Mouse (Mus musculus): ENCODE data around the gene Golga5.

Gene Golga5

DNA sequence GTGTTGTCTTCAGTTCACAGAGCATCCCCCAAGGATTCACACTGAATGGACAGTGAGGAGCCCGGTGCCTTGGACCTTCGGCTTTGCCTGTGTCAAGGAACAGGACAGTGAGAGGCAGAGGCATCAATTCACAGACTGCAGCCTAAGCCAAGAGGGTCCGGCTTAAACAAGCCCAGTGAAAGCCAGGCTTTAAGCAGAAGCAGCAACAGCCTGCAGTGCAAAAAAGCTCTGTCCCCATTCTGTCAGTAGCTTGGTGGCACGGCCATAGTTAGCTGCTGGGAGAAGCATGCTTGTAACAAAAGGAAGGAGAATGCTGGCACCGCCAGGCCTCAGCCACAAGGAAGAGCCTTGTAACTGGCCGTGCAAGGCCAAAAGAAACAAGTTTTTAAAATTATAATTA, 45.2 kb downstream of the Golga5 start:
- no peak for DNase-seq (ENCODE audit: low spot score in 2 of 2)

GRCm38 (mm10) chr12:102514751-102515150, 45.8 kb downstream of the Golga5 start:
- no peak for DNase-seq (ENCODE audit: low spot score in 2 of 2)

GRCm38 (mm10) chr12:102516151-102516550, 47.2 kb downstream of the Golga5 start:
- no peak for DNase-seq (ENCODE audit: low spot score in 2 of 2)

DNA sequence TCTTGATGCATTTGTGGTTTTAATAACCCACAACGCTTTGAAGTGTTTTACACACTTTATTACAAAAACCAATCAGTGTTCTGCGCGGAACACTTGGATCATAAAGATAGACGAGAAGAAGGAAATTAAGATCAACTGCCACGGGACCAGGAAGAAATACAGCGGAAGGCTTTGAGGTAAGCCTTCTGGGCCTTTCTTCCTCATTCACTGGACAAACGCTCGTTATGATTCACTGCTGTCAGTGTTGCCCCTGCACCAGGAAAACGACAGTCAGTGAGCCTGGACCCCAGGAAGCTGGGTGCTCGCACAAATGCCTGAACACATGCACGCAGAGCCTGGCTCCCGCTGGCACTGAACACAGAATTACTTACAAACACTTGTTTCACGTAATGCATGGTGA, 48.7 kb downstream of the Golga5 start:
- DNase-seq (ENCODE audit: low spot score in 2 of 2), result no peak

DNA sequence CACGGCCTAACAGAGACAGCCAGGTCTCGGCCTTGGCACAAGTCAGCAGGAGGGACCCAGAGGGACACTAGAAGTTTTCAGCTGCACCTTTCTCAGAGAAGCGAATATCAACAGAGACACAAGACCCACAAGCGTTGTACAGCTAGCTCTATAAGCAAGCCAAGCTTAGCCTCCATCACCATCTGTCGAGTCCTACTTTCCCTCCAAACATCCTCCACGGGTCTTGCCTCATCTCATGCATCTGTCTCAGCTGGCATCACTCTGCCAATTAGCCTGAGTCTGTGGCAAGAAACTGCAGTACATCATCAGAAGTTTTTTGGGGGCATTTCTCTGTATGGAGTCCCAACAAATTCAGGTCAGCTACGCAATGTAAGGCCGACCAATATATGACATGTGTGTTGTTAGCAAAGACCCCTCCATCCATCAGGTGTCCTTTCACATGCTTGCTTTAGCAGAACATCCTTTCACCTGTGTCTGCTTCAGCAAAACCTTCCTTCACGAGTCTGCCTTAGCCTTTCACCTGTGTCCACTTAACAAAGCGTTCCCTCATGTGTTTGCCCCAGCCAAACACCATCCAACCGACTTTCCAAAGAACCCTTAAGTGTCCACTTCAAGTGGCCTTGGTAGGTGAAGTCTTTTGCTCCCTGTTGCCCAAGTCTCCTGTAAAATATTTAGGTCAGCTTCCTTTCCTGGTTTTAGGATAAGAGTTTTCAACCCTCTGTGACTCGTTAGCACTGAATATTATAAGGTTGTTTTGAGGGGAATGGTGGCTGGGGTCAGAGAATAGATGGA, 51.2 kb downstream of the Golga5 start:
- no peak for DNase-seq (ENCODE audit: low spot score in 2 of 2)

- DNase-seq (ENCODE audit: low spot score in 2 of 2), result peak; percentile 17 to 24
Observed at GRCm38 (mm10) chr12:102521777-102522319, 52.9 kb downstream of the Golga5 start.

DNA sequence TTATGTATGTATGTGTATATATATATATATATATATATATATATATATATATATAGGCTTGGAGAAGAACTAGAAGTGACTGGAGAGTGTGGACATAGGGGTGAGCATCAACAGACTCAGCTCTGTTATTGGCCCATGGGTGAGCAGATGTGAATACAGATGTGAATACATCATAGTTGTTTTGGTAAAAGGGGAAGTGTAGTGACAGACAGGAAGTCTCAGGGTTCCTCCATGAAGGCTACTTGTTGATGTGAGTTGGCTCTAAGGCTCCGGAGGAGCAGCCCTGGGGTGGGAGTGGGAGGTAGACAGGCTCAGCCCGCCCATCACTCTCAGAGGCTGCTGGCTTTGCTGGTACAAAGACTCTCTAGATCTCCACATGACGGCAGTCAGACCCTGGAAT, 55.3 kb downstream of the Golga5 start:
- DNase-seq (ENCODE audit: low spot score in 2 of 2), result no peak

- DNase-seq (ENCODE audit: low spot score in 2 of 2), result peak in 1 of 2 experiments; percentile 14
Observed at GRCm38 (mm10) chr12:102524760-102525159, 55.8 kb downstream of the Golga5 start.

DNA sequence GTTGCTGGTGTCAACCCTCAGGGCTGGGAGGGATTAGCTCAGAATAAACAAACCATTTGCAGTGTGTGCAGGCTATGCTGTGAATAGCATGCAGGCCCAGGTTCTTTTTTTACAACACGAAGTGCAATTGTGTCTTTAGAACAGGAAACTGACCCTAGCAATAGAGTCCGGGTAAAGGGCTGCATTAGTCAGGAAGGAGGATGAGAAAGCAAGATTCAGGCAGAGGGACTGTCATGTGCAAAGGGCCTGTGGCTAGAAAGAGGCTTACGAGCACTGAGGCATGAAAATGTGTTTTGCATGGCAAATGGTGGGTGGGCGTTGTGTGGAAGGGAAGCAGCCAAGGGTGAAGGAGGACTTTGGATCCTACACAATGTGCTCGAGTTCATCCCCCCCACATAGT, 59.1 kb downstream of the Golga5 start:
- DNase-seq (ENCODE audit: low spot score in 2 of 2), result no peak

GRCm38 (mm10) chr12:102535796-102536195, 66.9 kb downstream of the Golga5 start:
- no peak for DNase-seq (ENCODE audit: low spot score in 2 of 2)

DNA sequence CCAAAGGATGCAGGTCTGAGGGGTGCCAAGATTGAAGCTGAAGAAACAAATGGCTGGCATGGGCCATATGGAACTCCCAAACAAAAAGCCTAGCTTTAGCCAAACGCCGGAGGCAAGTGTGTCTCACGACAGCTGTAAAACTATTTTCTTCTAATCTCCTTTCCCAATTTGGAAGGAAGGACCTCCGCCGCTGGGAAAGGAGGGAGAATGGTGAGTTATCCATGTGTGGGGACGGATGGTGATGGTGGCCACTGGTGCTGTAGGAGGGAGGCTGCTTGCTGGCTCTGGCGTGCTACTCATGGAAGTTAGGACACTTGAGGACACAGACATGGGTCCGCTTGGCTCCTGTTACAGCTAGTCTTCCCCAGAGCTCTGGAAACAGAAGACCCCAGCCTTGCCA, 71.3 kb downstream of the Golga5 start:
- no peak for DNase-seq (ENCODE audit: low spot score in 2 of 2)

GRCm38 (mm10) chr12:102541168-102541567, 72.2 kb downstream of the Golga5 start:
- DNase-seq (ENCODE audit: low spot score in 2 of 2), result no peak

- DNase-seq (ENCODE audit: low spot score in 2 of 2), result no peak
Observed at GRCm38 (mm10) chr12:102545122-102545521, 76.2 kb downstream of the Golga5 start.
